Mouse (Mus musculus) B cell, adult 2 months (primary cell): Measurements from ENCODE around the gene Vmn1r43.
"Not testable (repeated sequence)": the region's sequence is repeated elsewhere in the genome, so short reads cannot be mapped to it uniquely, and the experiment has no call there.

Experiments used
- DNase-seq, 2 experiments: peaks; one replicate each; pipeline ENCODE4 v3.0.0; 2022

The Vmn1r43 gene

GRCm38 (mm10) chr6:89876313-89876712 lies at the start of gene Vmn1r43, which contains the start of gene Vmn1r42:
Gene Vmn1r43, minus strand, starts transcription at chr6:89876413.
Gene Vmn1r42, minus strand, starts transcription at chr6:89876413.
- DNase-seq: not testable (repeated sequence)

DNA sequence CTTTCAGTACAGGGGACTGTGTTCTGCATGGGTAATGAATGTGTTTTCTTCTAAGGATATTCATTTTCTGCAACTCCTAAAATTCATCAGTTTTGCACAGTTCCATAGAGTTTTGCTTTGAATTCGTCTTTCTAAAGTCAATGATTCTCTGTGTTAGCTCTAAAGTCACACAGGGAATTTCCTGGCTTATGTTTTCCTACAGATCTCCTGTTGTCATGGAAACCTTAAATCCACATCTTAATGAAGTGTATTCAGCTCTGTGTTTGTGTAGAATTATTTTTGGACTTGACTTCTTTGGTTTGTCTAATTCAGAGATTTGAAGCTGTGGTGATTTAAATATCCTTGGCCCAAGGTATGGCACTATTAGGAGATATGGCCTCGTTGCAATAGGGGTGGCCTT lies 7.6 kb upstream of the Vmn1r43 start:
- DNase-seq: no peak

DNA sequence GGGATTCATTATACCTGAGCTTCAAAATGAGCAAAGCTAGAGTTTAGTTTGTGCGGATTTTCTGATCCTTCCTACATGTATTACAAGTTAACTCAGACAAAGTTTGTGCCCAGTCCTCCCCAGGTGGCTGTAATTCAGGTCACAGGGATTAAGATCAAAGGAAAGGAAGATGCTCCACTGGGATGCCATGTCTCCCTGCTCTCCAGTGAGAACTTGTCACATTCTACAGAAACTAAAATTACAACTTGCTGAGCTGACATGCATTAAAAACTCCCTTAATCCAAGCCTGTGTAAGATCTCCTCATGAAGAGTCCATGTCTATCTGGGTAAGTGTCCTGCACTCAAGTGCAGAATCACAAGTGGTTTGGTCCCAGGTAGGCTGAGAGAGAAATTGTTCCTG lies 7.1 kb upstream of the Vmn1r43 start, which contains the start of gene Vmn1r44:
Gene Vmn1r44, plus strand, starts transcription at position 301 of the 400 bp plus-strand sequence.
- no peak for DNase-seq

GRCm38 (mm10) chr6:89880867-89881266 lies 4.7 kb upstream of the Vmn1r43 start:
- DNase-seq: no peak

DNA sequence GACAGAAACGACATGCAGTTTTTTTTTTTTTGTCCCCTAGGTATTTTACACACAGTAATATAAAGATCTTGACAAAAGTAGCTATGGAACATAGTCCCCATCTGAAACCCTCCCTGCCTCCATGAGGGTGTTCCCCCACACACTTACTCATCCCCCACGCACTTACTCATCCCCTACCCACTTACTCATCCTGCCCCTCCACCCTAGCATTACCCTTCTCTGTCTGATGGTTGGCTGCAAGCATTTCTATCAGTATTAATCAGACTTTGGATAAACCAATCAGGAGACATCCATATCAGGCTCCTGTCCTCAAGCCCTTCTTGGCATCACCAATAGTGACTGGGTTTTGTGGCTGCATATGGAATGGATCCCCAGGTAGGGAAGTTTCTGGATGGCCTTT lies 750 bp upstream of the Vmn1r43 start:
- DNase-seq: no peak

- no peak for DNase-seq
Measured at GRCm38 (mm10) chr6:89867976-89868375, 8.2 kb downstream of the Vmn1r43 start.

- DNase-seq: no peak
Measured at GRCm38 (mm10) chr6:89867276-89867675, 8.9 kb downstream of the Vmn1r43 start.

DNA sequence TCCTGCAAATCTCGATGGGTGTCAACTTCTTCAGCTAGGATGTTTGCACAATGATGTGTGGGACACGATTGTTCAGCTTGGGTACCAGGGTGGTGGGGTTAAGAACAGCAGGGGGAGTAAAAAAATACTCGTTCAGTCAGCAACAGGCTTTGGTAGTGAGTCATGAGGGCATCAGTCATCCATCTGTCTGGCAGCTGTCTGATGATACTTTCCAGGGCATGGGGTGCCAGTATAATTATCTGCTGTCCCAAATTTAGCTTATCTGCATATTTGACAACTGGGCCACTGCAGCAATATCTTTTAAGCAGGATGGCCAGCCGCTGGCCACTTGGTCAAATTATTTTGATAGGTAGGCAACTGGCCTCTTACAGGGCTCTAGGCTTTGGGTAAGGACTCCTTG lies 12.4 kb downstream of the Vmn1r43 start:
- no peak for DNase-seq

GRCm38 (mm10) chr6:89859839-89860238 lies 16.4 kb downstream of the Vmn1r43 start:
- no peak for DNase-seq

DNA sequence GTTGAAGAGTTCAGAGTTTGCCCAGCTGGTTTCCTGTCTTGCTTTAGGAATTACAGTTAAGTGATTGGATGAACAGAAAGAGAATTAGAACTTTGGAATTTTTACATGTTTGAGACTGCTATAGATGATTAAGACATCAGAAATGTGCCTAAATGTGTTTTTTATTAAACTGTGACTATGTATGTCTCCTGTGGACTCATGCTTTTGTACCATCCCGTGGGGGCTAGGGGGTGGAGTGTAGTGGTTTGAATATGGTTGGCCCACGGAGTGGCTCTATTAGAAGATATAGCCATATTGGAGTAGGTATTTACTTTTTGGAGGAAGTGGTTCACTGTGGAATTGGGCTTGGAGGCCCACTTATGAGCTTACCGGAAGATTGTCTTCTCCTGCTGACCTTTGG lies 18.7 kb downstream of the Vmn1r43 start:
- no peak for DNase-seq
